Comparison of ENCODE assay signal across 8 mouse cellular contexts in the genomic region with DNA sequence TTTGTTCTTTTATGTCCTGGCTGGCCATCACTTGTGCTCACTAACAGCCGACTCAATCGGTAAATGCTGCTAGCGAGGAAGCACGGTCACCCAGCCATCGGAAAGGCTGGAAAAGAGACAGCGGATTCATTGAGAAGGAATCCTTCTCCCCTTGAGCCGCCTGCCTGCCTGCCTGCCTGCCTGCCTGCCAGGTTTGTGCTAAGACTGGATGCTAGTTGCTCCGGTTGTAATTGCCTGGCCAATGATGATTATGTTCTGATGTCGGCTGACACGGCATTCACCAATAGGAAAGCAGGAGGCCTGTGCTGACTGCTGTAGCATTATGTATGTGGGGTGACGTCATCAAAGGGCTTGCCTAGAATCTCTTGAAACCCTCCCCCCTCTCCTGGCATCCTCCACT. TPM values are rescaled to one million over a fixed set of nuclear protein-coding genes. Genes with fewer than 3 reads are reported as not detected.
DNase-seq lines count a peak whose midpoint lies in the region; ATAC-seq and TF ChIP-seq lines count a peak whose summit lies in the region.

No protein-coding gene starts in this region.

- peak; percentile 51 to 53 for DNase-seq in gastrocnemius, adult 8-10 months (ENCODE audit: low spot score in 2 of 2)
- DNase-seq in induced T-regulatory cell, adult 2 months (ENCODE audit: low read depth): peak; percentile 98
- peak; percentile 96 to 97 for DNase-seq in left cerebral cortex, adult 9 months (ENCODE audit: low spot score in 2 of 2)
- peak; percentile 81 for DNase-seq in right cerebral cortex, postnatal 14 days
- peak; percentile 68 to 81 for DNase-seq in urinary bladder, postnatal 36 days (ENCODE audit: low spot score in 2 of 2)

- TF ChIP-seq CTCF in cortical plate, adult 2 months (IDR thresholded peaks at IDR 0.05; ENCODE audit: extremely low read depth, insufficient read depth, low read length): no peak

- peak; percentile 98 for TF ChIP-seq POLR2A in cortical plate, adult 2 months (IDR thresholded peaks at IDR 0.05; ENCODE audit: extremely low read depth, insufficient read depth, low read length)

- peak overlapping the region; percentile 30; the same call in 1 of the 2 replicates for H3K27ac ChIP-seq in cortical plate, adult 2 months (ENCODE audit: insufficient read depth, low read length)

- peak overlapping the region; percentile 35 for H3K4me3 ChIP-seq in cortical plate, adult 2 months (ENCODE audit: insufficient read depth, low read length)

- ATAC-seq in activated CD4-positive, CD25-positive, alpha-beta regulatory T cell, adult 4 months: peak; percentile 96
- ATAC-seq in megakaryocyte progenitor cell, adult 5-6 weeks (replicated peaks; ENCODE audit: poor library complexity): peak; percentile 80

- peaks cover 2% of the 10 kb centered on the region; the same call in 1 of the 2 replicates for H3K4me1 ChIP-seq in cortical plate, adult 2 months (ENCODE audit: control insufficient read depth, insufficient read depth, low read length)

RNA-seq across cellular contexts. Expression of a gene that starts 4.0 kb away (rescaled TPM):
- polyA plus RNA-seq in activated CD4-positive, CD25-positive, alpha-beta regulatory T cell, adult 4 months (2017; shearing (Covaris generic)): 10 to 100 TPM; 11.0 to 11.3 TPM
- 26.2 and 27.1 TPM in 2 replicates for polyA plus RNA-seq in cortical plate, adult 2 months (2012; rRNA removed)
- total RNA-seq in gastrocnemius, adult 8-10 months (2022): under 1 TPM; 0.19 to 0.75 (median 0.31) TPM
- 16.2 and 22.7 TPM in 2 replicates for total RNA-seq in megakaryocyte progenitor cell, adult 5-6 weeks (2015)
- total RNA-seq in megakaryocyte progenitor cell, adult 5-6 weeks (2017): 11.8 and 12.3 TPM in 2 replicates

Comparison
In these comparisons a context has a peak if more than half of its experiments do, and no peak if none do; other contexts are left out.
1. Peak in every context shown above with its lines: DNase-seq, ATAC-seq, H3K4me3 ChIP-seq and H3K27ac ChIP-seq.
2. RNA of a gene that starts 4.0 kb away (total RNA-seq): 11.8 to 22.7 TPM in megakaryocyte progenitor cell, adult 5-6 weeks; 0.19 to 0.75 TPM in gastrocnemius, adult 8-10 months; every median in the first group is over 4 times any median in the second.